Mouse (Mus musculus): ENCODE results near the gene Dusp15. TPM values are rescaled to one million over a fixed set of nuclear protein-coding genes. Genes with fewer than 3 reads are reported as not detected.

The Dusp15 gene
- not detected for polyA plus RNA-seq (2015; fragmentation: Illumina TruSeq; extraction: RNeasy Lipid Tissue Mini Kit (QIAGEN cat#74804); ENCODE audit: insufficient read depth, low read depth, low replicate concordance)

DNA sequence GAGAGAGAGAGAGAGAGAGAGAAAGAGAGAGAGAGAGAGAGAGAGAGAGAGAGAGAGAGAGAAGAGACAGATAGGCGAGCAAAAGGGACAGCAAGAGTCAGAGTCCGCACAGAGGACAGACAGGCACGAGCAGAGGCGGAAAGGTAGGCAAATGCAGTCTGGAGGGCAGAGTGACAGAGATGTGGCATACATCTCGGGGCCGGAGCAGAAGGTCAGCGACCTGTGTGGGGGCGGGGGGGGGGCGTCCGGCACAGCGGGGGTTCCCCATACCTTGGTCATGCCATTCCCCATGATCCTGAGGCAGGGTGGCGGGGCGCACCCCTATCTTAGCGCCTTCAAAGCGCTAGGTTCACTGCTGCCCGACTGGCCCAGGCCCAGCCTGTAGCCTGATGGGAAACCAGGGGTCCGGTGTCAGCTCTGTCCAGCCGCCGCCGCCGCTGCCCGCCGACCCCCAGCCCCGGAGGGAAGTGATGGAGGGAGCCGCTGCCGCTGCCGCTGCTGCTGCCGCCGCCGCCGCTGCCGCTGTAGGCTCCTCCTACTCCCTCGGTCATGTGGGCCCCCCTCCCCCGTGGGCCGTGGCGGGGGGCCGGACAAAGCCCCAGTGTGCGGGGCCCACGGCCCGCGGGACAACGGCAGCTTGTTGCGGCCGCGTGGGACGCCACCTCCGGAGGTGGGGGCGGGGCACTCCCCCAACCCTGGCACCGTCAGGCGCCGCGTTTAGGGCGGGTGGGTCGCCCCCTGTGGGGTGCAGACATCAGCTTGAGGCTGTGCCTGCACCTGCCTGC lies at the start of gene Dusp15:
Dusp15 (minus strand) TSS at position 634 of the 785 bp plus-strand sequence.

GRCm38 (mm10) chr2:152962091-152962793 lies 10.7 kb upstream of the Dusp15 start, which contains the start of gene Ttll9:
TSS of gene Ttll9 (plus strand) at chr2:152962485.

GRCm38 (mm10) chr2:152933048-152933447 lies 18.4 kb downstream of the Dusp15 start, which contains the start of gene Foxs1:
TSS of gene Foxs1 (minus strand) at chr2:152933208.

DNA sequence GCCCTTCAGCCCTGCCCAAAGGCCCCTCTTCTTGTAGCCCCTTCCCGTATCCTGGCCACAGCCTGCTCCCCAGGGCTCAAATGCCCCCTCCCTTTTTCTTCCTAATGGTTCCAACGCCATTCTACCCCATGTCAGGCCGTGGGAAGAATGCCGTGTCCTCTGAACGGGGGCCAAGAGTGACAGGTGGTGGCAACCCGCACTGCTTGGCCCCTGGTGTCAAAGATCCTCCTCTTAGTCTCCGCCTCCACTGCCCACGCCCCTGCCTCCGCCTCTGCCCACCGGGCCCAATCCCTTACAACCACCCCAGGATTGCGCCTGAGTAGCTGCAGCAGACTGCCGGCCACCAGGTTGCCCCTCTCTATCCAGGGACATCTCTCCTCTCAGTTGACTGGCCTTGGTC lies 40.5 kb downstream of the Dusp15 start, which contains the start of gene Mylk2:
Mylk2 (plus strand) TSS at position 322 of the 400 bp plus-strand sequence.

Other genes with a start within 250 kb of the Dusp15 start
- gene Id1, start 215.4 kb downstream of the Dusp15 start, polyA plus RNA-seq (2015; fragmentation: Illumina TruSeq; extraction: RNeasy Lipid Tissue Mini Kit (QIAGEN cat#74804); ENCODE audit: insufficient read depth, low read depth, low replicate concordance): 35.6 TPM
- gene Cox4i2, start 197.5 kb downstream of the Dusp15 start, polyA plus RNA-seq (2015; fragmentation: Illumina TruSeq; extraction: RNeasy Lipid Tissue Mini Kit (QIAGEN cat#74804); ENCODE audit: insufficient read depth, low read depth, low replicate concordance): not detected
- gene Bcl2l1, start 120.0 kb downstream of the Dusp15 start, polyA plus RNA-seq (2015; fragmentation: Illumina TruSeq; extraction: RNeasy Lipid Tissue Mini Kit (QIAGEN cat#74804); ENCODE audit: insufficient read depth, low read depth, low replicate concordance): 13.2 TPM
- not detected for gene Tpx2, start 103.7 kb downstream of the Dusp15 start, polyA plus RNA-seq (2015; fragmentation: Illumina TruSeq; extraction: RNeasy Lipid Tissue Mini Kit (QIAGEN cat#74804); ENCODE audit: insufficient read depth, low read depth, low replicate concordance)
- gene Mylk2, start 40.3 kb downstream of the Dusp15 start, polyA plus RNA-seq (2015; fragmentation: Illumina TruSeq; extraction: RNeasy Lipid Tissue Mini Kit (QIAGEN cat#74804); ENCODE audit: insufficient read depth, low read depth, low replicate concordance): not detected
- 4.8 TPM for gene Foxs1, start 18.5 kb downstream of the Dusp15 start, polyA plus RNA-seq (2015; fragmentation: Illumina TruSeq; extraction: RNeasy Lipid Tissue Mini Kit (QIAGEN cat#74804); ENCODE audit: insufficient read depth, low read depth, low replicate concordance)
- not detected for gene Ttll9, start 10.8 kb upstream of the Dusp15 start, polyA plus RNA-seq (2015; fragmentation: Illumina TruSeq; extraction: RNeasy Lipid Tissue Mini Kit (QIAGEN cat#74804); ENCODE audit: insufficient read depth, low read depth, low replicate concordance)
- 34.0 TPM for gene Pdrg1, start 63.7 kb upstream of the Dusp15 start, polyA plus RNA-seq (2015; fragmentation: Illumina TruSeq; extraction: RNeasy Lipid Tissue Mini Kit (QIAGEN cat#74804); ENCODE audit: insufficient read depth, low read depth, low replicate concordance)
- gene Xkr7, start 80.2 kb upstream of the Dusp15 start, polyA plus RNA-seq (2015; fragmentation: Illumina TruSeq; extraction: RNeasy Lipid Tissue Mini Kit (QIAGEN cat#74804); ENCODE audit: insufficient read depth, low read depth, low replicate concordance): not detected
- gene Ccm2l, start 114.3 kb upstream of the Dusp15 start, polyA plus RNA-seq (2015; fragmentation: Illumina TruSeq; extraction: RNeasy Lipid Tissue Mini Kit (QIAGEN cat#74804); ENCODE audit: insufficient read depth, low read depth, low replicate concordance): 17.8 TPM
- gene Hck, start 156.8 kb upstream of the Dusp15 start, polyA plus RNA-seq (2015; fragmentation: Illumina TruSeq; extraction: RNeasy Lipid Tissue Mini Kit (QIAGEN cat#74804); ENCODE audit: insufficient read depth, low read depth, low replicate concordance): 1.0 TPM
- 12.8 TPM for gene Tm9sf4, start 209.6 kb upstream of the Dusp15 start, polyA plus RNA-seq (2015; fragmentation: Illumina TruSeq; extraction: RNeasy Lipid Tissue Mini Kit (QIAGEN cat#74804); ENCODE audit: insufficient read depth, low read depth, low replicate concordance)